8 mouse cellular contexts compared by ENCODE assay signal in the genomic region with DNA sequence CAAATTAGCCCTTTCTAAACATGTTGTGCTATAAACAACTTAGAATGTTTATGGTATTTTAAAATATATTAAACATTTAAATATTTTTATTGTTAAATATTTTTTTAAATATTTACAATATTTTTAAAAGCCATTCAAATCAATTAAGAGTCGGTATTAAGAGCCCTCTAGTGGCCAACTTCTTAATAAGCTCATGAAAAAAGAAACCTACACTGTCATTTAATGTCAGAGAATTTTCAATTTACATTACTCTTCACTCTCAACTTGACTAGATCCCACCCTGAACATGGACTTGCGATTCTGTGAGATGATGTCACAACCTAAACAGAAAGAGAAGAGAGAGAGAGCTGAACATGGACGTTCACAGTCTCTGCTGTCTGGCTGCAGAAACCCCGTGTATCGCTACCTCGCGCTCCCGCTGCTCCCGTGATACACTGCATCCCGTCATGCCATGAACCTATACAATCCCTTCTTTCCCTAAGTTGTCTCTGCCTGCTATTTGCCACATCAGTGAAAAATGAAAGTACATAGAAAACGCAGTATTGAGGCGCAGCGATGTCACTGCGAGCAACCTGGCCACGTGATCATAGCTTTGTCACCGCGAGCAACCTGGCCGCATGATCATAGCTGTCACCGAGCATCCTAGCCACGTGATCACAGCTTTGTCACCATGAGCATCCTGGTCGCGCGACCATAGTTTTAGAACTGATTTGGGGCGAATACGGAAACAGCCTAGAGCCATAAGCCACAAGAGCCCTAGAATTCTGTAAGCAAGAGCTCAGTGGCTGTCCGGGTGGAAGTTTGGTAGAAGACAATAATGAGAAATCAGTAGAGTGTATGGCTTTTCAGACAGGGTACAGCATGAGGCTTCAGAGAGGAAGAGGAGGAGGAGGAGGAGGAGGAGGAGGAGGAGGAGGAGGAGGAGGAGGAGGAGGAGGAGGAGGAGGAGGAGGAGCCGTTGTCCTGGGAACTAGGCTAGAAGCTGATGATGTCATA. TPM values are rescaled to one million over a fixed set of nuclear protein-coding genes. Genes with fewer than 3 reads are reported as not detected.
DNase-seq lines count a peak whose midpoint lies in the region; ATAC-seq and TF ChIP-seq lines count a peak whose summit lies in the region.

No protein-coding gene starts in this region.

- no peak overlapping the region for H3K27ac ChIP-seq in liver, adult 2 months (replicated peaks; ENCODE audit: insufficient read depth, low read depth, low read length)
- H3K27ac ChIP-seq in liver, embryonic 13.5 days, result no peak overlapping the region
- peak overlapping the region; percentile 77 for H3K27ac ChIP-seq in neural tube, embryonic 15.5 days (replicated peaks)

- 46% methylated on average over 27 of the region's 27 CpGs for WGBS in liver, adult 2 months
- WGBS in liver, embryonic 13.5 days (ENCODE audit: insufficient replicate concordance), result 50% methylated on average over 27 of the region's 27 CpGs
- WGBS in neural tube, embryonic 15.5 days, result 60% methylated on average over 27 of the region's 27 CpGs

- peaks cover 3% of the 10 kb centered on the region; the same call in 1 of the 2 replicates for H3K4me1 ChIP-seq in liver, adult 2 months (ENCODE audit: control insufficient read depth, insufficient read depth, low read length)
- no peaks in the 10 kb centered on the region for H3K4me1 ChIP-seq in liver, embryonic 13.5 days (replicated peaks)
- no peaks in the 10 kb centered on the region for H3K4me1 ChIP-seq in neural tube, embryonic 15.5 days

- no peaks in the 10 kb centered on the region for H3K9me3 ChIP-seq in liver, embryonic 13.5 days (replicated peaks)
- H3K9me3 ChIP-seq in neural tube, embryonic 15.5 days (replicated peaks), result no peaks in the 10 kb centered on the region

- ATAC-seq in liver, embryonic 13.5 days (ENCODE audit: low read depth), result no peak
- ATAC-seq in neural tube, embryonic 15.5 days (ENCODE audit: low FRiP score), result peak; percentile 82

- TF ChIP-seq CTCF in liver, adult 2 months (IDR thresholded peaks at IDR 0.05; ENCODE audit: low read depth, low read length), result 0 out of 2 replicates have a peak, but pooled peaks have one; percentile 0

- H3K27me3 ChIP-seq in liver, adult 2 months (ENCODE audit: control insufficient read depth, insufficient read depth, low read length), result no peaks in the 10 kb centered on the region
- H3K27me3 ChIP-seq in liver, embryonic 13.5 days, result no peaks in the 10 kb centered on the region
- no peaks in the 10 kb centered on the region for H3K27me3 ChIP-seq in neural tube, embryonic 15.5 days (replicated peaks)

- peak overlapping the region; percentile 42 for H3K4me3 ChIP-seq in liver, adult 2 months (ENCODE audit: insufficient read depth, low read depth, low read length)
- peak overlapping the region; percentile 39 for H3K4me3 ChIP-seq in liver, embryonic 13.5 days (replicated peaks)
- peak overlapping the region; percentile 27 for H3K4me3 ChIP-seq in neural tube, embryonic 15.5 days (replicated peaks)

- no peaks in the 10 kb centered on the region for H3K79me2 ChIP-seq in liver, adult 2 months (ENCODE audit: control insufficient read depth, insufficient read depth, low read length)

- peak overlapping the region; percentile 27; the same call in 1 of the 2 replicates for H3K9ac ChIP-seq in liver, adult 2 months (ENCODE audit: low read depth, low read length)
- no peak overlapping the region for H3K9ac ChIP-seq in liver, embryonic 13.5 days
- H3K9ac ChIP-seq in neural tube, embryonic 15.5 days (replicated peaks), result peak overlapping the region; percentile 42; the same call in 1 of the 2 replicates

- H3K36me3 ChIP-seq in liver, adult 2 months (ENCODE audit: control insufficient read depth, insufficient read depth, low read length), result no peaks in the 10 kb centered on the region
- H3K36me3 ChIP-seq in liver, embryonic 13.5 days, result no peaks in the 10 kb centered on the region
- H3K36me3 ChIP-seq in neural tube, embryonic 15.5 days, result no peaks in the 10 kb centered on the region

- no peak for TF ChIP-seq POLR2A in liver, adult 2 months (IDR thresholded peaks at IDR 0.05; ENCODE audit: extremely low read depth, insufficient read depth, low read length)

- no peak for DNase-seq in liver, adult 2 months (ENCODE audit: extremely low read depth, low read depth, low spot score)
- DNase-seq in liver, result no peak
- DNase-seq in cerebellum, adult 8-10 months, result peak; percentile 29
- DNase-seq in frontal cortex, adult 2 months (ENCODE audit: extremely low spot score in 1 of 2, low spot score in 1 of 2), result peak; percentile 36 to 61
- DNase-seq in kidney, postnatal 10 days, result peak; percentile 48
- DNase-seq in liver, embryonic 13.5 days, result no peak
- no peak for DNase-seq in yolk sac, embryonic 10.5 days (ENCODE audit: low spot score)

- H3K4me2 ChIP-seq in liver, embryonic 13.5 days, result peak overlapping the region; percentile 53
- H3K4me2 ChIP-seq in neural tube, embryonic 15.5 days, result peak overlapping the region; percentile 49

RNA-seq across cellular contexts. Expression of a gene that starts 23.4 kb away (rescaled TPM):
- total RNA-seq in liver, adult 2 months (2014; rRNA removed), result 0.13 and 0.18 TPM in 2 replicates
- 0.02 TPM in 1 of 2 replicates, not detected in the other for polyA plus RNA-seq in liver, adult 2 months (2012; rRNA removed)
- 1.0 and 1.1 TPM in 2 replicates for polyA plus RNA-seq in frontal cortex, adult 2 months (2012; rRNA removed)
- polyA plus RNA-seq in liver, embryonic 13.5 days (2015; fragmentation: Nextera tagmentation; extraction: Ambion mirVana), result 0.10 and 0.13 TPM in 2 replicates
- 0.56 and 0.70 TPM in 2 replicates for polyA plus RNA-seq in neural tube, embryonic 15.5 days (2015; fragmentation: Nextera tagmentation; extraction: Ambion mirVana)

RNA-seq across cellular contexts. Expression of a gene that starts 23.5 kb away (rescaled TPM):
- 50.1 and 61.1 TPM in 2 replicates for total RNA-seq in liver, adult 2 months (2014; rRNA removed)
- polyA plus RNA-seq in liver, adult 2 months (2012; rRNA removed), result 18.0 and 20.9 TPM in 2 replicates
- polyA plus RNA-seq in frontal cortex, adult 2 months (2012; rRNA removed), result 29.5 and 30.9 TPM in 2 replicates
- polyA plus RNA-seq in liver, embryonic 13.5 days (2015; fragmentation: Nextera tagmentation; extraction: Ambion mirVana), result 16.2 and 17.1 TPM in 2 replicates
- polyA plus RNA-seq in neural tube, embryonic 15.5 days (2015; fragmentation: Nextera tagmentation; extraction: Ambion mirVana), result 24.0 and 24.4 TPM in 2 replicates

Comparison
In these comparisons a context has a peak if more than half of its experiments do, and no peak if none do; other contexts are left out.
1. DNase-seq: peak in cerebellum, adult 8-10 months (single experiment), frontal cortex, adult 2 months (2 of 2) and kidney, postnatal 10 days (single experiment); none in liver, adult 2 months (single experiment), liver (single experiment), liver, embryonic 13.5 days (single experiment) and yolk sac, embryonic 10.5 days (single experiment).
2. Peak in every context shown above with its lines, with median percentiles within 50 percentile points of each other: H3K4me3 ChIP-seq.